Mouse (Mus musculus): ENCODE results near the gene Nr2f2.

- TF ChIP-seq POLR2A (IDR thresholded peaks at IDR 0.05; ENCODE audit: borderline replicate concordance, insufficient read depth, low read length), result no peak
- TF ChIP-seq CTCF (IDR thresholded peaks at IDR 0.05; ENCODE audit: borderline replicate concordance, insufficient read depth, low read depth, low read length), result no peak
Observed at GRCm38 (mm10) chr7:70382828-70383227, 16.3 kb upstream of the Nr2f2 start.
